Mouse (Mus musculus) olfactory bulb, adult 2 months (tissue): Measurements from ENCODE around the gene Mypop.

Experiments used
- CTCF ChIP-seq: fragments of 200-500 bp; IDR thresholded peaks from 2 replicates; pipeline ENCODE4 v1.5.1; 2012; ENCODE audit warnings: low read depth, mild to moderate bottlenecking, low read length, moderate library complexity; ENCODE audit not compliant: insufficient read depth
- POLR2A ChIP-seq: fragments of 200-500 bp; IDR thresholded peaks from 2 replicates; pipeline ENCODE4 v1.6.1; 2012; ENCODE audit warnings: mild to moderate bottlenecking, low read depth, low read length, moderate library complexity; ENCODE audit not compliant: insufficient read depth

DNA sequence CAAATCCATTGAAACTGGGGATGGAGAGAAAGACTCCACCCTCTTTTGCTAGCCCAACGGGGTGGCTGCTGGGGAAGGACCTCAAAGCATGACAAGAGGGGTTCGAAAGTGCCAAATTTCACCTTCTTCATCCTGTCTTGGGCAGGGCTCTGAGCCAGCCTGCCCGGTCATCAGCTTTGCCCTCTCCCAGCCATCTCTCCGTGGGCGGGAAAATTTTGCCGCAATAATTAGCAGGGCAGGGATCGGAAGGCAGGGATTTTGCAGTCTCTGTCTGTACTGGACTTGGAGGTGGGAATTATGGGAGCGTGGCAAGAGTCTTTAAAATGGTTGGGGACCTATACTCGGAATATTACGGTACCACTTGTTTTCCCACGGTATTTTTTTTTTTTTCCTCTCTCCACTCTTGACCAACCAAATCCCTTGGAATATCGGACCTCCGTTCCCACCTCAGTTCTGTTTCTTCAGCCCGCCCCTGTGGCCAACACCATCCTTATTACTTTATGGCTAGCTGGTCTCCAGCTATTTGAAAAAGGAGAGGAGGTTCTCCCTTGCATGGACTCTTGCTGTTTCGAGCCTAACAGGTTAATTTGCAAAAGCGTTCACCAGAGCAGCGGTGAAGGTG lies 28.8 kb upstream of the Mypop start:
- TF ChIP-seq POLR2A (no peak), CTCF (no peak)
